Mouse (Mus musculus): ENCODE data around the gene Gpr132.
"Not testable (repeated sequence)": the region's sequence is repeated elsewhere in the genome, so short reads cannot be mapped to it uniquely, and the experiment has no call there.

Gene Gpr132

GRCm38 (mm10) chr12:112854610-112855333 lies 13.3 kb downstream of the Gpr132 start:
- TF ChIP-seq CTCF (conservative IDR thresholded peaks at IDR 0.05; ENCODE audit: low read length), result no peak
- no peak for TF ChIP-seq POU5F1 (IDR thresholded peaks at IDR 0.05; ENCODE audit: borderline replicate concordance, low read length)
- no peak for TF ChIP-seq NANOG (IDR thresholded peaks at IDR 0.05; ENCODE audit: borderline replicate concordance, low read length)
- no peak overlapping the region for H3K4me3 ChIP-seq (replicated peaks; ENCODE audit: low read length)
- H3K9me3 ChIP-seq (ENCODE audit: low read length), result no peaks in the 10 kb centered on the region
- no peaks in the 10 kb centered on the region for H3K36me3 ChIP-seq (ENCODE audit: insufficient read depth, low read length)
- peaks cover 17% of the 10 kb centered on the region for H3K27me3 ChIP-seq (ENCODE audit: insufficient read depth, low read length)
- peaks cover 34% of the 10 kb centered on the region for H3K4me1 ChIP-seq (replicated peaks; ENCODE audit: low read depth, low read length)

- Histone ChIP-seq H3K36me3 (ENCODE audit: insufficient read depth, low read length) (no peaks in the 10 kb centered on the region), H3K27me3 (ENCODE audit: insufficient read depth, low read length) (peaks cover 17% of the 10 kb centered on the region), H3K4me3 (replicated peaks; ENCODE audit: low read length) (no peak overlapping the region), H3K4me1 (replicated peaks; ENCODE audit: low read depth, low read length) (peaks cover 37% of the 10 kb centered on the region), H3K9me3 (ENCODE audit: low read length) (peaks cover 1% of the 10 kb centered on the region; the same call in 1 of the 2 replicates)
- TF ChIP-seq CTCF (conservative IDR thresholded peaks at IDR 0.05; ENCODE audit: low read length) (no peak), NANOG (IDR thresholded peaks at IDR 0.05; ENCODE audit: borderline replicate concordance, low read length) (no peak), POU5F1 (IDR thresholded peaks at IDR 0.05; ENCODE audit: borderline replicate concordance, low read length) (no peak)
Observed at GRCm38 (mm10) chr12:112853050-112853729, 14.8 kb downstream of the Gpr132 start.

- TF ChIP-seq POU5F1 (IDR thresholded peaks at IDR 0.05; ENCODE audit: borderline replicate concordance, low read length) (no peak), NANOG (IDR thresholded peaks at IDR 0.05; ENCODE audit: borderline replicate concordance, low read length) (no peak), CTCF (conservative IDR thresholded peaks at IDR 0.05; ENCODE audit: low read length) (no peak)
- H3K27me3 ChIP-seq (ENCODE audit: insufficient read depth, low read length), result peaks cover 17% of the 10 kb centered on the region
- H3K4me3 ChIP-seq (replicated peaks; ENCODE audit: low read length), result 0 out of 2 replicates have a peak overlapping the region, but pooled peaks have one; percentile 7
- H3K9me3 ChIP-seq (ENCODE audit: low read length), result peaks cover 5% of the 10 kb centered on the region; the same call in 1 of the 2 replicates
- peaks cover 37% of the 10 kb centered on the region for H3K4me1 ChIP-seq (replicated peaks; ENCODE audit: low read depth, low read length)
- H3K36me3 ChIP-seq (ENCODE audit: insufficient read depth, low read length), result no peaks in the 10 kb centered on the region
Observed at GRCm38 (mm10) chr12:112851116-112851515, 16.9 kb downstream of the Gpr132 start.

- Histone ChIP-seq H3K36me3 (ENCODE audit: insufficient read depth, low read length) (no peaks in the 10 kb centered on the region), H3K4me1 (replicated peaks; ENCODE audit: low read depth, low read length) (peaks cover 37% of the 10 kb centered on the region), H3K4me3 (replicated peaks; ENCODE audit: low read length) (0 out of 2 replicates have a peak overlapping the region, but pooled peaks have one; percentile 3), H3K27me3 (ENCODE audit: insufficient read depth, low read length) (peaks cover 17% of the 10 kb centered on the region), H3K9me3 (ENCODE audit: low read length) (peaks cover 5% of the 10 kb centered on the region; the same call in 1 of the 2 replicates)
- TF ChIP-seq NANOG (IDR thresholded peaks at IDR 0.05; ENCODE audit: borderline replicate concordance, low read length) (no peak), POU5F1 (IDR thresholded peaks at IDR 0.05; ENCODE audit: borderline replicate concordance, low read length) (no peak), CTCF (conservative IDR thresholded peaks at IDR 0.05; ENCODE audit: low read length) (no peak)
Observed at GRCm38 (mm10) chr12:112850344-112850743, 17.7 kb downstream of the Gpr132 start.

GRCm38 (mm10) chr12:112849235-112850022 lies 18.6 kb downstream of the Gpr132 start:
- Histone ChIP-seq H3K4me1 (replicated peaks; ENCODE audit: low read depth, low read length) (peaks cover 37% of the 10 kb centered on the region), H3K9me3 (ENCODE audit: low read length) (peaks cover 5% of the 10 kb centered on the region; the same call in 1 of the 2 replicates), H3K4me3 (replicated peaks; ENCODE audit: low read length) (no peak overlapping the region), H3K36me3 (ENCODE audit: insufficient read depth, low read length) (no peaks in the 10 kb centered on the region), H3K27me3 (ENCODE audit: insufficient read depth, low read length) (peaks cover 17% of the 10 kb centered on the region)
- TF ChIP-seq CTCF (conservative IDR thresholded peaks at IDR 0.05; ENCODE audit: low read length) (no peak), POU5F1 (IDR thresholded peaks at IDR 0.05; ENCODE audit: borderline replicate concordance, low read length) (no peak), NANOG (IDR thresholded peaks at IDR 0.05; ENCODE audit: borderline replicate concordance, low read length) (no peak)

- Histone ChIP-seq H3K27me3 (ENCODE audit: insufficient read depth, low read length) (peaks cover 13% of the 10 kb centered on the region), H3K4me3 (replicated peaks; ENCODE audit: low read length) (no peak overlapping the region), H3K36me3 (ENCODE audit: insufficient read depth, low read length) (no peaks in the 10 kb centered on the region), H3K4me1 (replicated peaks; ENCODE audit: low read depth, low read length) (peaks cover 33% of the 10 kb centered on the region), H3K9me3 (ENCODE audit: low read length) (peaks cover 5% of the 10 kb centered on the region; the same call in 1 of the 2 replicates)
- TF ChIP-seq POU5F1 (IDR thresholded peaks at IDR 0.05; ENCODE audit: borderline replicate concordance, low read length) (no peak), CTCF (conservative IDR thresholded peaks at IDR 0.05; ENCODE audit: low read length) (no peak), NANOG (IDR thresholded peaks at IDR 0.05; ENCODE audit: borderline replicate concordance, low read length) (no peak)
Observed at GRCm38 (mm10) chr12:112847880-112848279, 20.1 kb downstream of the Gpr132 start.

- peaks cover 5% of the 10 kb centered on the region; the same call in 1 of the 2 replicates for H3K4me1 ChIP-seq (replicated peaks; ENCODE audit: low read depth, low read length)
- H3K27me3 ChIP-seq (ENCODE audit: insufficient read depth, low read length), result no peaks in the 10 kb centered on the region; the same call in 1 of the 2 replicates
- H3K36me3 ChIP-seq (ENCODE audit: insufficient read depth, low read length), result no peaks in the 10 kb centered on the region
- peak; percentile 96 for TF ChIP-seq CTCF (conservative IDR thresholded peaks at IDR 0.05; ENCODE audit: low read length)
- TF ChIP-seq NANOG (IDR thresholded peaks at IDR 0.05; ENCODE audit: borderline replicate concordance, low read length), result no peak
- no peak for TF ChIP-seq POU5F1 (IDR thresholded peaks at IDR 0.05; ENCODE audit: borderline replicate concordance, low read length)
- H3K9me3 ChIP-seq (ENCODE audit: low read length), result peaks cover 11% of the 10 kb centered on the region
- no peak overlapping the region for H3K4me3 ChIP-seq (replicated peaks; ENCODE audit: low read length)
Observed at GRCm38 (mm10) chr12:112843803-112844202, 24.2 kb downstream of the Gpr132 start.

- H3K4me1 ChIP-seq (replicated peaks; ENCODE audit: low read depth, low read length); H3K4me3 ChIP-seq (replicated peaks; ENCODE audit: low read length); H3K9me3 ChIP-seq (ENCODE audit: low read length); H3K36me3 ChIP-seq (ENCODE audit: insufficient read depth, low read length); H3K27me3 ChIP-seq (ENCODE audit: insufficient read depth, low read length): not testable (repeated sequence)
Observed at GRCm38 (mm10) chr12:112842128-112842527, 25.9 kb downstream of the Gpr132 start.

GRCm38 (mm10) chr12:112841338-112841892 lies 26.6 kb downstream of the Gpr132 start:
- H3K27me3 ChIP-seq (ENCODE audit: insufficient read depth, low read length); H3K9me3 ChIP-seq (ENCODE audit: low read length); H3K4me1 ChIP-seq (replicated peaks; ENCODE audit: low read depth, low read length); H3K36me3 ChIP-seq (ENCODE audit: insufficient read depth, low read length); H3K4me3 ChIP-seq (replicated peaks; ENCODE audit: low read length): not testable (repeated sequence)

Data from E14TG2a.4 (cell line).